ENCODE assay signal across 9 mouse cellular contexts in genomic region chr4:69538172-69538908, GRCm38 (mm10).
DNase-seq lines count a peak whose midpoint lies in the region; ATAC-seq lines count a peak whose summit lies in the region.
"Had no signal": no experiment of that assay in that cellular context is flagged by ENCODE, and none has a peak within 500 bp of the region (broad histone marks: within the 10 kb centered on the region; RNA-seq: fewer than 3 reads in every experiment).

No protein-coding gene starts in this region.

- intact Hi-C loops in heart, postnatal 14 days (cut with DNase I) = no loop called here
- intact Hi-C loops in left cerebral cortex, postnatal 25 days (cut with DNase I) = loop anchor here (5.0 to 10.0 kb wide), 4 partner anchors 344 to 586 kb away; partner anchors contain the start of gene Brinp1

- no peaks in the 10 kb centered on the region for H3K36me3 ChIP-seq in limb, embryonic 13.5 days
- no peaks in the 10 kb centered on the region for H3K36me3 ChIP-seq in limb, embryonic 10.5 days
- H3K36me3 ChIP-seq: neural tube, embryonic 15.5 days had no signal

- no peak overlapping the region for H3K27ac ChIP-seq in limb, embryonic 13.5 days
- no peak overlapping the region for H3K27ac ChIP-seq in limb, embryonic 10.5 days
- H3K27ac ChIP-seq: neural tube, embryonic 15.5 days had no signal

- no peak overlapping the region for H3K4me2 ChIP-seq in limb, embryonic 13.5 days (replicated peaks)
- H3K4me2 ChIP-seq: neural tube, embryonic 15.5 days had no signal

- DNase-seq in limb, embryonic 10.5 days (ENCODE audit: low spot score) = no peak
- peak; percentile 21 to 37 for DNase-seq in heart, postnatal 14 days
- peak; percentile 47 to 83 for DNase-seq in left cerebral cortex, postnatal 25 days (ENCODE audit: low spot score in 2 of 2)
- DNase-seq in right cerebral cortex, postnatal 4 days = peak; percentile 14
- DNase-seq in gastrocnemius, postnatal 10 days = no peak
- no peak for DNase-seq in thymus, adult 18-20 months
- DNase-seq: kidney, adult 11 months had no signal

- WGBS in limb, embryonic 13.5 days = 65% methylated on average over 6 of the region's 6 CpGs
- WGBS in limb, embryonic 10.5 days = 87% methylated on average over 6 of the region's 6 CpGs

- H3K27me3 ChIP-seq in limb, embryonic 13.5 days = no peaks in the 10 kb centered on the region
- H3K27me3 ChIP-seq in limb, embryonic 10.5 days (ENCODE audit: low read depth, poor library complexity, severe bottlenecking) = no peaks in the 10 kb centered on the region
- H3K27me3 ChIP-seq: neural tube, embryonic 15.5 days had no signal

- no peaks in the 10 kb centered on the region for H3K9me3 ChIP-seq in limb, embryonic 13.5 days
- H3K9me3 ChIP-seq in limb, embryonic 10.5 days (replicated peaks) = no peaks in the 10 kb centered on the region
- H3K9me3 ChIP-seq: neural tube, embryonic 15.5 days had no signal

- no peak overlapping the region for H3K9ac ChIP-seq in limb, embryonic 13.5 days
- H3K9ac ChIP-seq: neural tube, embryonic 15.5 days had no signal

- 0 out of 2 replicates have a peak, but pooled peaks have one; percentile 32 for ATAC-seq in limb, embryonic 13.5 days (ENCODE audit: low FRiP score, low read depth)

- H3K4me1 ChIP-seq in limb, embryonic 13.5 days = no peaks in the 10 kb centered on the region
- H3K4me1 ChIP-seq in limb, embryonic 10.5 days = no peaks in the 10 kb centered on the region
- H3K4me1 ChIP-seq: neural tube, embryonic 15.5 days had no signal

- no peak overlapping the region for H3K4me3 ChIP-seq in limb, embryonic 13.5 days
- H3K4me3 ChIP-seq in limb, embryonic 10.5 days = no peak overlapping the region
- H3K4me3 ChIP-seq: neural tube, embryonic 15.5 days had no signal

Comparison
In these comparisons a context has a peak if more than half of its experiments do, and no peak if none do; other contexts are left out.
1. DNase-seq: peak in heart, postnatal 14 days (2 of 2), left cerebral cortex, postnatal 25 days (2 of 2) and right cerebral cortex, postnatal 4 days (single experiment); none in limb, embryonic 10.5 days (single experiment), gastrocnemius, postnatal 10 days (single experiment) and thymus, adult 18-20 months (0 of 2).